Mouse (Mus musculus): ENCODE results near the gene Kdm4d.
"Not testable (repeated sequence)": the region's sequence is repeated elsewhere in the genome, so short reads cannot be mapped to it uniquely, and the experiment has no call there.

- not testable (repeated sequence) for TF ChIP-seq GATA1 (IDR thresholded peaks at IDR 0.05; ENCODE audit: borderline replicate concordance, low read length); FLI1 (IDR thresholded peaks at IDR 0.05; ENCODE audit: low read length)
These were observed 36.6 kb downstream of the Kdm4d start for GRCm38 (mm10) chr9:14463668-14464067.
